Mouse (Mus musculus): ENCODE measurements around the gene Arhgef7.

DNA sequence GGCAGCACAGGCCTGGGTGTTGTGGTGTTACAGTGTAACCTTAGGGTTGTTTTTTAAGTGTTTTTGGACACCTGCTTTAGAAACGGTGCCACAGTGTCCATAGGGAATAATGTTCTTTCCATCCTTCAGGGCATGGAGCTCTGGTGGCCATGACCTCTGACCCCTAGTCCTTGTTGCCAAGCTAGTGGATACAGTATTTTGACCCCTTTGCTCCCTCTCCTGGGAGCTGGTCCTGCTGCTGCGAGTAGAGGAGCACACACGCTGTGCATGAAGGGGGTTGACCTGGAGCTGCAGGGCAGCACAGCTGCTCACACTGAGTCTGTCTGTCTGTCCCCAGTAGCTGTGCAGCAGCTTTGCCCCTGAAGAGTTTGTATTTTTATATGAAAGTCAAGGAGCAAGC is 98.2 kb downstream of the Arhgef7 start:
- TF ChIP-seq EP300 (IDR thresholded peaks at IDR 0.05; ENCODE audit: insufficient read depth, low read depth, low read length) (no peak), CTCF (IDR thresholded peaks at IDR 0.05) (no peak), POLR2A (IDR thresholded peaks at IDR 0.05; ENCODE audit: insufficient read depth, low read depth, low read length) (no peak)
